Mouse (Mus musculus): ENCODE measurements around the gene Gm29289. TPM values are rescaled to one million over a fixed set of nuclear protein-coding genes. Genes with fewer than 3 reads are reported as not detected.
"Not testable (repeated sequence)": the region's sequence is repeated elsewhere in the genome, so short reads cannot be mapped to it uniquely, and the experiment has no call there.

Gm29289 gene
- not detected in 2 replicates for polyA plus RNA-seq (2012; ENCODE audit: insufficient read depth, insufficient read length, missing spikeins)

DNA sequence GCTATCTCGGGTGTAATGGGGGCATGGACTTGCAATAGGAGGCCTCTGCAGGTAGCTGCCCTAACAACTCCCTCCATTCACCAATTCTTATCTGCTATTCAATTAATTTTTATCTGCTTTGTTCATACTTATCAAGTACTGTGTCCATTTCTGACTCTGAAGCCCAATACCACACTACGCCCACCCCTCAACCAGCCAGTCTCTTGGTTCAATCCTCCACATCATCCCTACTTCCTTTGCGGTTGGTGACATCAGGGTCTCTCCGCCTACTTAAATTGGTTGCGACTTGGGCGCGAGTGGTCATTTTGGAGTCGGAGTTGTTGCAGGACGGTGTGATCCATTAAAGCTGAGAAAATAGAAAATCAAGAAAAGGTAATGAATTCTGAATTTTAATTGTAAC is at the start of gene Gm29289:
Gene Gm29289 (plus strand): TSS at position 301 of the 400 bp plus-strand sequence.
- not testable (repeated sequence) for H3K4me1 ChIP-seq (ENCODE audit: control insufficient read depth, insufficient read depth, insufficient read length, low read length); H3K27ac ChIP-seq (replicated peaks; ENCODE audit: low read depth, low read length); H3K4me3 ChIP-seq (ENCODE audit: insufficient read depth, low read depth, low read length)

DNA sequence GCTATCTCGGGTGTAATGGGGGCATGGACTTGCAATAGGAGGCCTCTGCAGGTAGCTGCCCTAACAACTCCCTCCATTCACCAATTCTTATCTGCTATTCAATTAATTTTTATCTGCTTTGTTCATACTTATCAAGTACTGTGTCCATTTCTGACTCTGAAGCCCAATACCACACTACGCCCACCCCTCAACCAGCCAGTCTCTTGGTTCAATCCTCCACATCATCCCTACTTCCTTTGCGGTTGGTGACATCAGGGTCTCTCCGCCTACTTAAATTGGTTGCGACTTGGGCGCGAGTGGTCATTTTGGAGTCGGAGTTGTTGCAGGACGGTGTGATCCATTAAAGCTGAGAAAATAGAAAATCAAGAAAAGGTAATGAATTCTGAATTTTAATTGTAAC is 31.7 kb upstream of the Gm29289 start, which contains the start of gene Gm10352:
Gene Gm10352 (plus strand): TSS at position 301 of the 400 bp plus-strand sequence.
- not testable (repeated sequence) for H3K27ac ChIP-seq (replicated peaks; ENCODE audit: low read depth, low read length); H3K4me3 ChIP-seq (ENCODE audit: insufficient read depth, low read depth, low read length); H3K4me1 ChIP-seq (ENCODE audit: control insufficient read depth, insufficient read depth, insufficient read length, low read length)

Other genes with a start within 250 kb of the Gm29289 start
- gene H2al2b, start 211.9 kb upstream of the Gm29289 start, polyA plus RNA-seq (2012; ENCODE audit: insufficient read depth, insufficient read length, missing spikeins): not detected in 2 replicates
- not detected in 2 replicates for gene Gm4064, start 136.4 kb upstream of the Gm29289 start, polyA plus RNA-seq (2012; ENCODE audit: insufficient read depth, insufficient read length, missing spikeins)
- not detected in 2 replicates for gene Rbmy, start 101.9 kb upstream of the Gm29289 start, polyA plus RNA-seq (2012; ENCODE audit: insufficient read depth, insufficient read length, missing spikeins)
- not detected in 2 replicates for gene Gm10256, start 101.9 kb upstream of the Gm29289 start, polyA plus RNA-seq (2012; ENCODE audit: insufficient read depth, insufficient read length, missing spikeins)
- not detected in 2 replicates for gene Gm10352, start 31.6 kb upstream of the Gm29289 start, polyA plus RNA-seq (2012; ENCODE audit: insufficient read depth, insufficient read length, missing spikeins)

All from brown adipose tissue, adult 24 weeks (tissue).